Mouse (Mus musculus): Measurements from ENCODE around the gene Cask.

DNA sequence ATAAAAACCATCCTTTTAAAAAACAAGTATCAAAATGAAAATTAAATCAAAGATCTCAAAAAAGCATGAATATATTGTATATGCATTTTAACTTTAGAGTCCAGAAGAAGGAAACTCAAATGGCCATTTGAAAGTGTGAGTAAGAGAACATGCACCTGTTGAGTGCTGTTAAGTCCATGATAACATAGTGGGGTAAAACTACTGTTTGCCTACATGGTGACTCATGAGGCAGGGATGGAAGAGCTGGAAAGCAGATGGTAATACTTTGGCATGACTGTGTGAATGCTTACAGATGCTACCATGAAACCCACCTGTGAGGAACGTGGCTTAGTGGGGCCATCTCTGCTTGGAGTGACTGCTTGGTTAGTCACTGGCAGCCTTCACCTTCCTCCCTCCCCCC lies 132.9 kb downstream of the Cask start:
- no peak for TF ChIP-seq CTCF (IDR thresholded peaks at IDR 0.05; ENCODE audit: low read depth, low read length)
- TF ChIP-seq EP300 (IDR thresholded peaks at IDR 0.05; ENCODE audit: insufficient read depth, low read depth, low read length), result no peak
